Mouse (Mus musculus): ENCODE results near the gene Akap7. TPM values are rescaled to one million over a fixed set of nuclear protein-coding genes. Genes with fewer than 3 reads are reported as not detected.

Gene Akap7
- polyA plus RNA-seq, 2 experiments: 14.3 to 26.8 TPM

DNA sequence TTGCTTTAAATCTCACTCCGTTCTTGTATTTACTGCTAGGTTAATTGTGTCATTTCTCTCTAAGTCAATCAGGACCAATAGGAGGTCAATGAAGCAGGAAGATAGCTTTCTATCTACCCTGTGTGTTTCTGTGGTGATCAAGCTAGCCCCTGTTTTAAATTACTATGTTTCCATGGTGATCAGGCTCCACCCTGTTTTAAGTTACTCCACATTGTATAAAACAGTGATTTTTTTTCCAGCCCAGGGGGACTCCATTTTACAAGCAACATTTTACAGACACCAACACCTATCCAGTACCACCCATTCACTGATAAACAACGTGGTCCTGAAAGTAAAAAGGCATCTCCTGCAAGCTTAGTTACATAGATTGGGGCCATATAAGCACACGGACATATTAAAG lies 75.0 kb downstream of the Akap7 start:
- no peaks in the 10 kb centered on the region for H3K27me3 ChIP-seq (ENCODE audit: control insufficient read depth, insufficient read depth, low read length)
- H3K27ac ChIP-seq: no peak overlapping the region
- no peak overlapping the region for H3K9ac ChIP-seq (replicated peaks)
- H3K36me3 ChIP-seq (replicated peaks; ENCODE audit: control insufficient read depth, insufficient read depth, low read depth): no peaks in the 10 kb centered on the region; the same call in 1 of the 2 replicates
- ATAC-seq (ENCODE audit: insufficient read depth): no peak
- WGBS (ENCODE audit: insufficient replicate concordance): 60% methylated on average over 3 of the region's 3 CpGs
- DNase-seq (ENCODE audit: low read depth in 3 of 3, low spot score in 3 of 3): no peak
- no peak overlapping the region for H3K4me3 ChIP-seq (ENCODE audit: insufficient read depth in 1 of 2, low read depth in 2 of 2, low read length in 2 of 2)
- TF ChIP-seq CTCF (IDR thresholded peaks at IDR 0.05; ENCODE audit: low read depth) (no peak), EP300 (IDR thresholded peaks at IDR 0.05; ENCODE audit: low read depth) (no peak)
- H3K9me3 ChIP-seq (ENCODE audit: control insufficient read depth, low read length): no peaks in the 10 kb centered on the region
- no peak overlapping the region for H3K4me2 ChIP-seq (ENCODE audit: low read depth)
- no peaks in the 10 kb centered on the region for H3K4me1 ChIP-seq (replicated peaks; ENCODE audit: control insufficient read depth in 2 of 2, insufficient read depth in 2 of 2, low read length in 1 of 2)

DNA sequence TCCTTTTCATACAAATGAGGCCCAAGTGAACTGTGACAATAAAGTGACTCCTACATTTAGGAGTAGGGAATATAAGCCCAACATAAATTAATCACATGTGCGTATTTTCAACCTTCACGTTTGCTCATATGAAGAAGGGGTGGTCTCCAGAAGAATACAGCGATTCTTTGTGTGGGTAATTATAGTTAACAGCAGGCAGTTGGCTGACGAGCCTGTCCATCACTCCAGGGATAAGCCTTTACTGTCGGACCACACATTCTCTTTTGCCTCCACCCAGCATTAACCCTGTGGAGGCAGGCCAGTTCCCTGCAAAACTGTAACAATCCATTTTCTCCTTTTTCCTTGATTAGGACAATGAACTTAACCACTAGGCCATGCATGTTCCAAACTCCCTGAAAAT lies 76.3 kb downstream of the Akap7 start:
- H3K27me3 ChIP-seq (ENCODE audit: control insufficient read depth, insufficient read depth, low read length): no peaks in the 10 kb centered on the region
- H3K9me3 ChIP-seq (ENCODE audit: control insufficient read depth, low read length): no peaks in the 10 kb centered on the region
- TF ChIP-seq EP300 (IDR thresholded peaks at IDR 0.05; ENCODE audit: low read depth) (no peak), CTCF (IDR thresholded peaks at IDR 0.05; ENCODE audit: low read depth) (no peak)
- no peaks in the 10 kb centered on the region for H3K4me1 ChIP-seq (replicated peaks; ENCODE audit: control insufficient read depth in 2 of 2, insufficient read depth in 2 of 2, low read length in 1 of 2)
- no peak overlapping the region for H3K4me2 ChIP-seq (ENCODE audit: low read depth)
- H3K4me3 ChIP-seq (ENCODE audit: insufficient read depth in 1 of 2, low read depth in 2 of 2, low read length in 2 of 2): no peak overlapping the region
- H3K9ac ChIP-seq (replicated peaks): no peak overlapping the region
- 61% methylated on average over 5 of the region's 5 CpGs for WGBS (ENCODE audit: insufficient replicate concordance)
- no peaks in the 10 kb centered on the region for H3K36me3 ChIP-seq (replicated peaks; ENCODE audit: control insufficient read depth, insufficient read depth, low read depth)
- no peak overlapping the region for H3K27ac ChIP-seq
- DNase-seq (ENCODE audit: low read depth in 3 of 3, low spot score in 3 of 3): no peak
- no peak for ATAC-seq (ENCODE audit: insufficient read depth)

DNA sequence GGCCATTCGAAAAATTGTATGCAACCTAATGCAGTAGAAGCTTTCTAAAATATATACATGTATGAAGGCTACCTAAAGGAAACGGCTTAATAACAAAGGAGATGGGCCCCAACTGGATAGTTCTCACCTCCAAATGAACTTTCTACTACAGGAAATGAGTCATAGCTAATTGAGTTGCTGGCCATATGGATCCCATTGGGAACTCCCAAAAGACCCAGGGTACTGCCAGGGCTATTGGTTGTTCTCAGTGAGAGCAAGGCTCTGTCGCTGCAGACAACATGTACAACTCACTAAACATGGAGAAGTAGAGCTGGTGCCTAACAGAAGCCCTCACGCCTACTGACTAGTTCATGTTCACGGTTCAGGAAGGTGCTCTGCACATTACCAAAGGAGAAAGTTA lies 83.3 kb downstream of the Akap7 start:
- Histone ChIP-seq H3K27me3 (ENCODE audit: control insufficient read depth, insufficient read depth, low read length) (no peaks in the 10 kb centered on the region), H3K9ac (replicated peaks) (no peak overlapping the region), H3K4me1 (replicated peaks; ENCODE audit: control insufficient read depth in 2 of 2, insufficient read depth in 2 of 2, low read length in 1 of 2) (no peaks in the 10 kb centered on the region), H3K9me3 (ENCODE audit: control insufficient read depth, low read length) (no peaks in the 10 kb centered on the region), H3K4me2 (ENCODE audit: low read depth) (no peak overlapping the region), H3K36me3 (replicated peaks; ENCODE audit: control insufficient read depth, insufficient read depth, low read depth) (no peaks in the 10 kb centered on the region), H3K4me3 (ENCODE audit: insufficient read depth in 1 of 2, low read depth in 2 of 2, low read length in 2 of 2) (no peak overlapping the region), H3K27ac (no peak overlapping the region)
- DNase-seq (ENCODE audit: low read depth in 3 of 3, low spot score in 3 of 3): no peak
- no peak for ATAC-seq (ENCODE audit: insufficient read depth)
- 77% methylated on average over 5 of the region's 5 CpGs for WGBS (ENCODE audit: insufficient replicate concordance)
- no peak for TF ChIP-seq EP300 (IDR thresholded peaks at IDR 0.05; ENCODE audit: low read depth)
- TF ChIP-seq CTCF (IDR thresholded peaks at IDR 0.05; ENCODE audit: low read depth): no peak

DNA sequence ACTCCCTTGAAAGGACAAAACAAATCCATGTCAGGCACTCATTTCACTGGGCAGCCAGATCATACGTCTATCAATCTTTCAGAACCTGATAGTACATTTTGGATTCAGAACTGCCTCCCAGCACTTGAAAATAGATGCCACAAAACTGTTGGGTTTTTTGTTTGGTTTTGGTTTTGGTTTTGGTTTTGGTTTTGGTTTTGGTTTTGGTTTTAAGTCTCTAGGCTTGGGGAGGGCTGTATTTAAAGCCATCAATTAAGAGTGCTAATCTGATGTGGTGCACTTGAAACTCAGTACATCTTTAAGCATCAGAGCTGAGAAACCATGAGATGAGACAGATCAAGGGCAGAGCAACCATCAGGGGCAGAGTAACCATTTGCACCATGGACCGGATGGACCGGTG lies 86.9 kb downstream of the Akap7 start:
- H3K27ac ChIP-seq: no peak overlapping the region
- no peaks in the 10 kb centered on the region for H3K9me3 ChIP-seq (ENCODE audit: control insufficient read depth, low read length)
- H3K9ac ChIP-seq (replicated peaks): no peak overlapping the region
- no peaks in the 10 kb centered on the region for H3K36me3 ChIP-seq (replicated peaks; ENCODE audit: control insufficient read depth, insufficient read depth, low read depth)
- DNase-seq (ENCODE audit: low read depth in 3 of 3, low spot score in 3 of 3) (no peak), ATAC-seq (ENCODE audit: insufficient read depth) (no peak)
- no peaks in the 10 kb centered on the region for H3K27me3 ChIP-seq (ENCODE audit: control insufficient read depth, insufficient read depth, low read length)
- no peak for TF ChIP-seq CTCF (IDR thresholded peaks at IDR 0.05; ENCODE audit: low read depth)
- TF ChIP-seq EP300 (IDR thresholded peaks at IDR 0.05; ENCODE audit: low read depth): no peak
- no peak overlapping the region for H3K4me3 ChIP-seq (ENCODE audit: insufficient read depth in 1 of 2, low read depth in 2 of 2, low read length in 2 of 2)
- no peak overlapping the region for H3K4me2 ChIP-seq (ENCODE audit: low read depth)
- no peaks in the 10 kb centered on the region for H3K4me1 ChIP-seq (replicated peaks; ENCODE audit: control insufficient read depth in 2 of 2, insufficient read depth in 2 of 2, low read length in 1 of 2)
- WGBS (ENCODE audit: insufficient replicate concordance): 81% methylated on average over 3 of the region's 3 CpGs

DNA sequence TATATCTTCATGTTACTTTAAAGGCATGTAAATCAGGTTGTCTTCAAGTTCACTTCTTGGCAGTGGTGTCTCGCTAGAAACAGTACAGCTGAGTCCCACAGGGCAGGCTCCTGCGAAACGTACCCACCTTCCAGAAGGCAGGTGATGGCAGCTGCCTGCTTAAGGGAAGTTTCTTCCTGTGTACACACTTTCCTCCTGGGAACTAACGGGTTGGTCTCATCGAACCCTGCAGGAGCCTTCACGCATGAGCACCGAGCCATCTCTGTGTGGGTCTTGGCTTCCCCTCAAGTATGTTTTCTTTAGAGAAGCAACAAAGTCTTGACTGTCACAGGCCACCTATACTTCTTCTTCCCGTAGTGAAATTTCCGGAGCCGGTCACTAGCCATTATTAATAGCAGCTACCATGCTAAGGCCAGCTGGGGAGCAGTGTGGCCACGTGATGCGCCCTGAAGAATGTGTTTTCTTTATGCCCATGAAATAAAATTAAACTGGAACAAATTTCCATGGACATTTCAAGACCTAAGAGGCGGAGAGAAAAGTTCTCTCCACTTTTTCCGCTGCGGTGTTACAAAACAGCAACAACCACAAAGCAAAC lies 87.7 kb downstream of the Akap7 start:
- H3K9ac ChIP-seq (replicated peaks): no peak overlapping the region
- H3K4me2 ChIP-seq (ENCODE audit: low read depth): no peak overlapping the region
- H3K9me3 ChIP-seq (ENCODE audit: control insufficient read depth, low read length): no peaks in the 10 kb centered on the region
- no peak for ATAC-seq (ENCODE audit: insufficient read depth)
- no peaks in the 10 kb centered on the region for H3K36me3 ChIP-seq (replicated peaks; ENCODE audit: control insufficient read depth, insufficient read depth, low read depth)
- H3K4me1 ChIP-seq (replicated peaks; ENCODE audit: control insufficient read depth in 2 of 2, insufficient read depth in 2 of 2, low read length in 1 of 2): no peaks in the 10 kb centered on the region
- H3K27me3 ChIP-seq (ENCODE audit: control insufficient read depth, insufficient read depth, low read length): no peaks in the 10 kb centered on the region
- TF ChIP-seq EP300 (IDR thresholded peaks at IDR 0.05; ENCODE audit: low read depth) (no peak), CTCF (IDR thresholded peaks at IDR 0.05; ENCODE audit: low read depth) (no peak)
- no peak overlapping the region for H3K27ac ChIP-seq
- WGBS (ENCODE audit: insufficient replicate concordance): 81% methylated on average over 15 of the region's 15 CpGs
- H3K4me3 ChIP-seq (ENCODE audit: insufficient read depth in 1 of 2, low read depth in 2 of 2, low read length in 2 of 2): no peak overlapping the region
- no peak for DNase-seq (ENCODE audit: low read depth in 3 of 3, low spot score in 3 of 3)
